Mouse (Mus musculus) forebrain, embryonic 13.5 days (tissue): ENCODE data around the gene Etl4. TPM values are rescaled to one million over a fixed set of nuclear protein-coding genes. Genes with fewer than 3 reads are reported as not detected.
A peak's percentile ranks its signal among the peaks of the same experiment; 100 is the strongest.

Source experiments
- ATAC-seq: fragments of 200-750 bp; cut with Nextera tagmentation; 2 replicates; pipeline ENCODE4 v1.8.0; 2017
- H3K27ac ChIP-seq: fragments of 300-500 bp; sonication (generic); 2 replicates; pipeline ENCODE4 v1.5.1; 2015; ENCODE audit warnings: inconsistent platforms, mild to moderate bottlenecking, moderate library complexity
- H3K27me3 ChIP-seq: fragments of 300-500 bp; sonication (generic); 2 replicates; pipeline ENCODE4 v1.6.1; 2015; ENCODE audit warnings: mild to moderate bottlenecking, inconsistent platforms
- H3K36me3 ChIP-seq: fragments of 300-500 bp; sonication (generic); 2 replicates; pipeline ENCODE4 v1.6.1; 2015; ENCODE audit warnings: mild to moderate bottlenecking, inconsistent platforms; ENCODE audit not compliant: poor library complexity, severe bottlenecking
- H3K4me1 ChIP-seq: fragments of 300-500 bp; sonication (generic); 2 replicates; pipeline ENCODE4 v1.6.1; 2015; ENCODE audit warnings: inconsistent platforms
- H3K4me2 ChIP-seq: fragments of 300-500 bp; sonication (generic); 2 replicates; pipeline ENCODE4 v1.6.1; 2015; ENCODE audit warnings: inconsistent platforms, mild to moderate bottlenecking, moderate library complexity
- H3K4me3 ChIP-seq: fragments of 300-500 bp; sonication (generic); 2 replicates; pipeline ENCODE4 v1.5.1; 2015; ENCODE audit warnings: mild to moderate bottlenecking, inconsistent platforms
- H3K9ac ChIP-seq: fragments of 300-500 bp; sonication (generic); 2 replicates; pipeline ENCODE4 v1.6.1; 2015; ENCODE audit warnings: mild to moderate bottlenecking, inconsistent platforms
- H3K9me3 ChIP-seq: fragments of 300-500 bp; sonication (generic); replicated peaks from 2 replicates; pipeline ENCODE4 v1.6.1; 2016; ENCODE audit warnings: inconsistent platforms
- WGBS: fragments of 180-500 bp; shearing (Covaris S2); methylation state at CpG from one replicate; pipeline ENCODE4 v1.1.7; 2015; 5-methylcytosine and 5-hydroxymethylcytosine counted together
- polyA plus RNA-seq: library from polyadenylated mRNA; unstranded; fragments of >200 nt; fragmentation: Nextera tagmentation; extraction: Ambion mirVana; gene quantifications from 2 replicates; pipeline ENCODE4 v1.2.1, GENCODE M21; 2015

The Etl4 gene
- polyA plus RNA-seq, result 24.6 and 26.7 TPM in 2 replicates

- peak within 1 kb of the TSS; percentile 89 for H3K4me2 ChIP-seq
- H3K9me3 ChIP-seq, result no peaks in the 10 kb centered on the region
- peak within 1 kb of the TSS; percentile 51 for H3K9ac ChIP-seq
- H3K27me3 ChIP-seq, result peaks cover 35% of the 10 kb centered on the region
- H3K27ac ChIP-seq, result no peak within 1 kb of the TSS
- H3K36me3 ChIP-seq, result no peaks in the 10 kb centered on the region
- peaks cover 10% of the 10 kb centered on the region for H3K4me1 ChIP-seq
- H3K4me3 ChIP-seq, result peak within 1 kb of the TSS; percentile 53
- WGBS, result under 1% methylated on average over 37 of the region's 37 CpGs
- ATAC-seq, result peak; percentile 97
These were observed at the start of gene Etl4 for GRCm38 (mm10) chr2:19909171-19909899. Gene Etl4, plus strand, starts transcription at chr2:19909780.

GRCm38 (mm10) chr2:19869167-19869566 lies 40.4 kb upstream of the Etl4 start:
- H3K9ac ChIP-seq, result no peak overlapping the region
- H3K9me3 ChIP-seq, result no peaks in the 10 kb centered on the region
- no peak overlapping the region for H3K4me2 ChIP-seq
- H3K27me3 ChIP-seq, result no peaks in the 10 kb centered on the region
- no peaks in the 10 kb centered on the region for H3K4me1 ChIP-seq
- H3K4me3 ChIP-seq, result no peak overlapping the region
- no peak for ATAC-seq
- no peaks in the 10 kb centered on the region for H3K36me3 ChIP-seq
- no peak overlapping the region for H3K27ac ChIP-seq

- Histone ChIP-seq H3K9ac (no peak overlapping the region), H3K4me2 (no peak overlapping the region), H3K27me3 (no peaks in the 10 kb centered on the region), H3K9me3 (no peaks in the 10 kb centered on the region), H3K27ac (no peak overlapping the region), H3K36me3 (no peaks in the 10 kb centered on the region), H3K4me1 (no peaks in the 10 kb centered on the region), H3K4me3 (no peak overlapping the region)
- ATAC-seq, result no peak
- 86% methylated on average over 1 of the region's 1 CpGs for WGBS
These were observed 37.7 kb upstream of the Etl4 start for GRCm38 (mm10) chr2:19871881-19872280.

- no peak overlapping the region for H3K4me2 ChIP-seq
- no peak overlapping the region for H3K4me3 ChIP-seq
- WGBS, result 44% methylated on average over 4 of the region's 4 CpGs
- no peak overlapping the region for H3K9ac ChIP-seq
- no peaks in the 10 kb centered on the region for H3K9me3 ChIP-seq
- no peak for ATAC-seq
- no peaks in the 10 kb centered on the region for H3K36me3 ChIP-seq
- H3K27ac ChIP-seq, result no peak overlapping the region
- H3K4me1 ChIP-seq, result no peaks in the 10 kb centered on the region
- H3K27me3 ChIP-seq, result no peaks in the 10 kb centered on the region
These were observed 18.7 kb upstream of the Etl4 start for GRCm38 (mm10) chr2:19890875-19891274.

GRCm38 (mm10) chr2:19909900-19910780 lies 560 bp downstream of the Etl4 start:
- Histone ChIP-seq H3K9ac (peak overlapping the region; percentile 51), H3K27me3 (peaks cover 35% of the 10 kb centered on the region), H3K27ac (no peak overlapping the region), H3K9me3 (no peaks in the 10 kb centered on the region), H3K4me2 (peak overlapping the region; percentile 89), H3K36me3 (no peaks in the 10 kb centered on the region), H3K4me1 (peaks cover 10% of the 10 kb centered on the region), H3K4me3 (peak overlapping the region; percentile 53)
- under 1% methylated on average over 30 of the region's 31 CpGs for WGBS
- ATAC-seq, result peak; percentile 57; the same call in 1 of the 2 replicates

DNA sequence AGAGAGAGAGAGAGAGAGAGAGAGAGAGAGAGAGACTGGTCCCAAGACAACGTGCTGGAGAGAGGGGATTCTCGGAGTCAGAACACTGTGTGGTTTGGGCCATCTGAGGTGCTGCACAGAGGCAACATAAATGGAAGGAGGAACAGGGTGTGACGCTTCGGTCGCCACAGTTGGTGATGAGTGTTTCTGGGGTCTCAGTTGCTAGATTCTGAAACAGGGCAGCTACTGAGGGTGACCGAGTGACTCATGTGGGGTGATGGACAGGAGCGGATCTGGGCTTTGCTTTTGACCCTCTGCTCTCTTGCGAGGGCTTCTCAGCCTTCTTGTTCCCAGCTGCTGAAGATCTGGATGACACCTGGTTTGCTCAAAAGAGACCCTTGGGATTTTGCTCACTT lies 1.2 kb downstream of the Etl4 start:
- Histone ChIP-seq H3K27ac (no peak overlapping the region), H3K4me3 (no peak overlapping the region), H3K4me1 (peaks cover 10% of the 10 kb centered on the region), H3K9me3 (no peaks in the 10 kb centered on the region), H3K9ac (no peak overlapping the region), H3K27me3 (peaks cover 35% of the 10 kb centered on the region), H3K36me3 (no peaks in the 10 kb centered on the region), H3K4me2 (peak overlapping the region; percentile 89)
- no peak for ATAC-seq
- WGBS, result under 1% methylated on average over 7 of the region's 8 CpGs

- peak; percentile 53; the same call in 1 of the 2 replicates for ATAC-seq
- no peaks in the 10 kb centered on the region for H3K36me3 ChIP-seq
- no peak overlapping the region for H3K27ac ChIP-seq
- H3K9ac ChIP-seq, result no peak overlapping the region
- WGBS, result 24% methylated on average over 6 of the region's 6 CpGs
- no peaks in the 10 kb centered on the region for H3K4me1 ChIP-seq
- H3K4me3 ChIP-seq, result no peak overlapping the region
- H3K4me2 ChIP-seq, result no peak overlapping the region
- no peaks in the 10 kb centered on the region for H3K9me3 ChIP-seq
- H3K27me3 ChIP-seq, result no peaks in the 10 kb centered on the region
These were observed 9.6 kb downstream of the Etl4 start for GRCm38 (mm10) chr2:19919190-19919589.

- no peak overlapping the region for H3K9ac ChIP-seq
- ATAC-seq, result no peak
- H3K27me3 ChIP-seq, result no peaks in the 10 kb centered on the region
- H3K27ac ChIP-seq, result no peak overlapping the region
- H3K9me3 ChIP-seq, result no peaks in the 10 kb centered on the region
- H3K36me3 ChIP-seq, result no peaks in the 10 kb centered on the region
- WGBS, result 92% methylated on average over 1 of the region's 1 CpGs
- no peak overlapping the region for H3K4me2 ChIP-seq
- H3K4me3 ChIP-seq, result no peak overlapping the region
- no peaks in the 10 kb centered on the region for H3K4me1 ChIP-seq
These were observed 20.4 kb downstream of the Etl4 start for GRCm38 (mm10) chr2:19930009-19930408.

DNA sequence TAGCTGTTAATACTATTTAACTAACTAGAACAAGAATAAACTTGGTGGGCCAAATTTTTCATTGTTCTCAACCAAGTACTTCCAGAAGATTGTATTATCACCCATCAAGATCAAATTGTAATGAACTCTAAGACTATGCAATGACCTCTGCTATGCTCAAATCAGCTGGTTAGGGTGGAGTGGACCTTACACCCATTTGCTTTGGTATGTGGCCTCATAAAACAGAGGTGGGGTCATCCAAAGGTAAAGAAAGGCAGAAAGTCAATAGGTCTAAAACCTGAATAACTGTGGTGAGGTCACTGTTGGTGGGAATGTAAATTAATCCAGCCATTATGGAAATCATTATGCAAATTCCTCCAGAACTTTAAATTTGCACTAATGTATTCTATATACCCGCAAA lies 24.3 kb downstream of the Etl4 start:
- H3K27ac ChIP-seq, result no peak overlapping the region
- H3K36me3 ChIP-seq, result no peaks in the 10 kb centered on the region
- ATAC-seq, result no peak
- no peaks in the 10 kb centered on the region for H3K27me3 ChIP-seq
- no peaks in the 10 kb centered on the region for H3K9me3 ChIP-seq
- no peak overlapping the region for H3K9ac ChIP-seq
- H3K4me3 ChIP-seq, result no peak overlapping the region
- WGBS, result 85% methylated on average over 1 of the region's 1 CpGs
- no peak overlapping the region for H3K4me2 ChIP-seq
- no peaks in the 10 kb centered on the region for H3K4me1 ChIP-seq

GRCm38 (mm10) chr2:19945205-19945604 lies 35.6 kb downstream of the Etl4 start:
- no peaks in the 10 kb centered on the region for H3K9me3 ChIP-seq
- H3K27me3 ChIP-seq, result no peaks in the 10 kb centered on the region
- no peak overlapping the region for H3K27ac ChIP-seq
- no peaks in the 10 kb centered on the region for H3K36me3 ChIP-seq
- H3K9ac ChIP-seq, result no peak overlapping the region
- H3K4me1 ChIP-seq, result no peaks in the 10 kb centered on the region
- ATAC-seq, result no peak
- H3K4me2 ChIP-seq, result no peak overlapping the region
- 93% methylated on average over 6 of the region's 6 CpGs for WGBS
- no peak overlapping the region for H3K4me3 ChIP-seq

GRCm38 (mm10) chr2:19953028-19953427 lies 43.4 kb downstream of the Etl4 start:
- 68% methylated on average over 2 of the region's 2 CpGs for WGBS

DNA sequence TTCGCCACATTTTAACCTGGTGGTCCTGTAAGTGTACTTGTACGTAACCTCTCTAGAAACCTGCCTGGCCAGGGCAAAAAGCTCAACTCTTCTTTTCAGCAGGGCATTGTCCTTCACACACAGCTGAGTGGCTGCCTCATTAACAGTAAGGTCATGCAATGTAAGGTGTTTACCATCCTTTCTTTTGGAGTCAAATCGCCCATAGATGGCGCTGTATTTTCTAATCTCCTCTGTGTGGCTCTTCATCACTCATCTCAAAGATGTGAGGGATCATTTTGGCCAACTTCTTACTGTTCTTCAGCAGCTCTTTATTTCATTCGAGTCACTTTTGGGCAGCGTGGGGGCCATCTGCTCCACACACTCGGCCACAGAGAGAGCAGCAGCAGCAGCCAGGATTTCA lies 56.9 kb downstream of the Etl4 start:
- H3K27me3 ChIP-seq, result no peaks in the 10 kb centered on the region
- no peak overlapping the region for H3K9ac ChIP-seq
- WGBS, result 60% methylated on average over 7 of the region's 7 CpGs
- ATAC-seq, result no peak
- H3K4me3 ChIP-seq, result no peak overlapping the region
- H3K9me3 ChIP-seq, result no peaks in the 10 kb centered on the region
- H3K4me1 ChIP-seq, result no peaks in the 10 kb centered on the region
- no peak overlapping the region for H3K27ac ChIP-seq
- H3K36me3 ChIP-seq, result no peaks in the 10 kb centered on the region
- no peak overlapping the region for H3K4me2 ChIP-seq

More at GRCm38 (mm10) chr2:19953028-19953427, 43.4 kb downstream of the Etl4 start:
- no peaks in the 10 kb centered on the region for H3K27me3 ChIP-seq
- H3K4me3 ChIP-seq, result no peak overlapping the region
- no peaks in the 10 kb centered on the region for H3K36me3 ChIP-seq
- no peaks in the 10 kb centered on the region for H3K9me3 ChIP-seq
- H3K27ac ChIP-seq, result no peak overlapping the region
- no peaks in the 10 kb centered on the region for H3K4me1 ChIP-seq
- 0 out of 2 replicates have a peak, but pooled peaks have one; percentile 16 for ATAC-seq
- no peak overlapping the region for H3K9ac ChIP-seq
- no peak overlapping the region for H3K4me2 ChIP-seq
